Mouse (Mus musculus) liver, embryonic 12.5 days (tissue): ENCODE data around the gene Gosr2. TPM values are rescaled to one million over a fixed set of nuclear protein-coding genes. Genes with fewer than 3 reads are reported as not detected.

Experiments
- ATAC-seq: fragments of 200-750 bp; cut with Nextera tagmentation; 2 replicates; pipeline ENCODE4 v1.8.0; 2017; ENCODE audit warnings: moderate number of reproducible peaks, mild to moderate bottlenecking, moderate library complexity
- H3K27ac ChIP-seq: fragments of 300-500 bp; sonication (generic); 2 replicates; pipeline ENCODE4 v1.5.1; 2016; ENCODE audit warnings: mild to moderate bottlenecking
- H3K27me3 ChIP-seq: fragments of 300-500 bp; sonication (generic); replicated peaks from 2 replicates; pipeline ENCODE4 v1.6.1; 2016; ENCODE audit warnings: mild to moderate bottlenecking, moderate library complexity
- H3K36me3 ChIP-seq: fragments of 300-500 bp; sonication (generic); 2 replicates; pipeline ENCODE4 v1.6.1; 2016; ENCODE audit warnings: mild to moderate bottlenecking, moderate library complexity
- H3K4me1 ChIP-seq: fragments of 300-500 bp; sonication (generic); 2 replicates; pipeline ENCODE4 v1.6.1; 2016
- H3K4me2 ChIP-seq: fragments of 300-500 bp; sonication (generic); 2 replicates; pipeline ENCODE4 v1.6.1; 2016; ENCODE audit warnings: mild to moderate bottlenecking, moderate library complexity
- H3K4me3 ChIP-seq: fragments of 300-500 bp; sonication (generic); 2 replicates; pipeline ENCODE4 v1.5.1; 2016; ENCODE audit warnings: mild to moderate bottlenecking, moderate library complexity
- H3K9ac ChIP-seq: fragments of 300-500 bp; sonication (generic); 2 replicates; pipeline ENCODE4 v1.6.1; 2016; ENCODE audit warnings: mild to moderate bottlenecking, moderate library complexity
- H3K9me3 ChIP-seq: fragments of 300-500 bp; sonication (generic); replicated peaks from 2 replicates; pipeline ENCODE4 v1.6.1; 2016; ENCODE audit warnings: mild to moderate bottlenecking, moderate library complexity
- WGBS: fragments of 180-500 bp; shearing (Covaris S2); methylation state at CpG from one replicate; pipeline ENCODE4 v1.1.7; 2016; ENCODE audit not compliant: insufficient replicate concordance; 5-methylcytosine and 5-hydroxymethylcytosine counted together
- polyA plus RNA-seq: library from polyadenylated mRNA; unstranded; fragments of >200 nt; fragmentation: Nextera tagmentation; extraction: Ambion mirVana; gene quantifications from 2 replicates; pipeline ENCODE4 v1.2.1, GENCODE M21; 2016

Gene Gosr2
- 54.4 and 55.2 TPM in 2 replicates for polyA plus RNA-seq

DNA sequence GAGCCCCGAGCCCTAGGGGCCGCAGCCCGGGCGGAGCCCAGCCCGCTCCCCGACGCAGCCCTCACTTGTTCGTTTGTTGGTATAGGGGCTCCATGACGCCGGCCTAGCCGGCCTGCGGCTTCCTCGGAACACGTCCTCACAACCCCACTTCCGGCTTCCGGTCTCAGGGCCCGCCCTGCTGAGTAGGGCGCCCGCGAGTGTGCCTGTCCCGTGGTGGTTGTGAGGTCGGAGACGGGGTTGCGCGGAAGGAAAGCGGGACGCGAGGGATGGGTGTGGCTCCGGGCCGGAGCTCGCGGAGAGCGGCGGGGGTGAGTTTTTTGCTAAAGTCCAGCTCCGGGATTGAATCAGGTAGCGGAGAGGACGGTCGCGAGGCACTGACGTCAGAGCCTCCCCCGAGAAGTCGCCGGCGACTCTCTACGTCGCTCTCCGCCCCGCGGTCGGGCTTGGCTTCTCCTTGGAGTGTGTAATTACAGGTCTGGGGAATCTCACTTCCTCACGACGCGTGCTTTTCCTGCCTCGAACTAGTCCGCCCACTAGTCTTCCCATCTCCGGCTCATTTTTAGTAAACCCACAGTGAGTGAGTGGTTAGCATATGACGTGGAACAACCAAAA is at the start of gene Gosr2:
Gosr2 (minus strand) TSS at position 334 of the 612 bp plus-strand sequence.
- Histone ChIP-seq H3K4me3 (peak within 1 kb of the TSS; percentile 88), H3K4me1 (peaks cover 18% of the 10 kb centered on the region), H3K9me3 (no peaks in the 10 kb centered on the region), H3K36me3 (peaks cover 11% of the 10 kb centered on the region; the same call in 1 of the 2 replicates), H3K27ac (peak within 1 kb of the TSS; percentile 88), H3K27me3 (no peaks in the 10 kb centered on the region), H3K9ac (peak within 1 kb of the TSS; percentile 90), H3K4me2 (peak within 1 kb of the TSS; percentile 74)
- WGBS: 2% methylated on average over 57 of the region's 57 CpGs
- peak; percentile 96 for ATAC-seq

DNA sequence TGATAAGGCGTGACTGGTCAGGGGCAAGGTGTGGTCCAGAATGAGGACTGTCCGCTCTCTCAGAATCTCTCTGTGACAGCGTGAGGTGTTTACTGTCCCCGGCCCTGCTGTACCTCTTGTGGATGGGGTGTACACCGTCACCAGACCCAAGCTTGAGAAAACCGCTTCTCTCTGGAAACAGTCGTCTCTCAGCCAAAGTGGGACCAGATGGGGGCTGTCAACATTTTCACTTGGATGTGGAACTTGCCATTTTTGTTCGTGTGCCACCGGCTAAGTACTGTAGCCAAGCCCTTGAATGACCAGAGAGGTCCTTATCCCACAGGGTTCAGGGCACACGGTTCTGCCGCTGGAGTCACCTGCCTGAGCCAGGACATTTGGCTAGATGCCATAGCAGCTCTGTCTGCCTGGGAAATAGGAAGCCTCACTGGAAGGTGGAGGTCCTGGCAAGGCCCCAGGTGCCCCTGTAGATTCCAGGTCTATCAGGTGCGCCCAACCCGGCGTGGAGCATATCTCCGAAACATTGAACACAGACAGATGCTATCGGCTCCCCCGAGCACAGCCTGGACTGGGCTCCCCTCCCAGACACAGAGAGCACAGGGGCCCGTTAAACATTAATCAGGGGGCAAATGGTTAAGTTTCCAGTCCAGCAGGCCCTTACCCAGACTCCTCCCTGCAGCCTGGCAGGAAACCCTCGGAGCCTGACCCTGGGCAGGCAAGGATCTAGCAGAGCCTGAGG is 37.5 kb upstream of the Gosr2 start:
- H3K4me2 ChIP-seq: peak overlapping the region; percentile 26; the same call in 1 of the 2 replicates

DNA sequence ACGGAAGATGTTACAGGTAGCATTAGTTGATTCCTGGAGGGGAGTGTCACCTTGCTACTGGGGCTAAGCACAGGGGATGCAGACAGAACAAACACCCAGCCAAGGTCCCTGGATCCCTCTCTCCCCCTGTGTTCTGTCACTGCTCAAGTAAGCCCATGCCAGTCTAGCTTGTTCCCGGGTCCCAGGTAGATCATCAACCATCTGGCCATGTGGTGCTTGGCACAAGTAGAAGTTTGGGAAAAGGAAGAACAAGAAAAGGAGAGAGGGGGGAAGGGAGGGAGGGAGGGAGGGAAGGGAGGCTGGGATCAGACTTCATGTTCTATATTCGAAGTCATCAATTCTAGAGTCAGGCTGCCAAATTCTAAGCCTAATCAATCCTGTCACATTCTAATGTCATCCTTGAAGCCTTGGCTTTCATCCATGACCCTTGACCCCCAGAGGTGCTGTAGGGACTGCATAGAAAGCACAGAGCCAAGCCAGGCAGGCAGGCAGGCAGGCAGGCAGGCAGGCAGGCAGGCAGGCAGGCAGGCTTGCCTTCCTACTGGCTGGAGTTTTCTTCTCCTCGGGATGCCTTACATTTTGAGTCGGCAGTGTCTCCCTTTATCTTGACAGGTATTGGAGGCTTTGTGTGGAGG is 36.8 kb upstream of the Gosr2 start:
- ATAC-seq: no peak
- H3K27me3 ChIP-seq: peaks cover 20% of the 10 kb centered on the region
- no peak overlapping the region for H3K4me3 ChIP-seq
- H3K4me1 ChIP-seq: no peaks in the 10 kb centered on the region; the same call in 1 of the 2 replicates
- no peak overlapping the region for H3K9ac ChIP-seq
- no peak overlapping the region for H3K4me2 ChIP-seq
- H3K27ac ChIP-seq: no peak overlapping the region
- H3K9me3 ChIP-seq: no peaks in the 10 kb centered on the region
- no peaks in the 10 kb centered on the region for H3K36me3 ChIP-seq
- 46% methylated on average over 5 of the region's 5 CpGs for WGBS

More for the DNA sequence above, 37.5 kb upstream of the Gosr2 start:
- Histone ChIP-seq H3K9ac (no peak overlapping the region), H3K4me1 (no peaks in the 10 kb centered on the region; the same call in 1 of the 2 replicates), H3K9me3 (no peaks in the 10 kb centered on the region), H3K36me3 (no peaks in the 10 kb centered on the region), H3K27me3 (peaks cover 16% of the 10 kb centered on the region), H3K27ac (no peak overlapping the region), H3K4me3 (no peak overlapping the region)
- peak; percentile 42 for ATAC-seq
- 66% methylated on average over 19 of the region's 19 CpGs for WGBS

DNA sequence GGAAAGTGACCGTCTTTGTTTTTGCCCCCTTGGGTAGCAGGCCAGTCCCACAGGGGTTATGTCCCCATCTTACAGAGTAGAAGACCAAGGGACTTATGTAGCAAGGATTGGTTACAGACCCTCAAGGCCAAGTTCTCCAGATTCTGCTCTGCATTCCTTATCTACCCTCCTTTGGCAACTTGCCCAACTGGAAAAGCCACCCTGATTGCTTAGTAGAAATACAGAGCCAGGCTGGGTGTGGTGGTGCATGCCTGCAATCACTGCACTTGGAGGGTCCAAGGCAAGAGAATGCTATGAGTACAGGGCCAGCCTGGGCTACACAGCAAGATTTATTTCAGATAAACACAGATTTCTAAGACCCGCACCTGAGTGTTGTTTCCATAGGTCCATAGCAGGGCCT is 36.3 kb upstream of the Gosr2 start:
- no peaks in the 10 kb centered on the region for H3K36me3 ChIP-seq
- no peak for ATAC-seq
- H3K9me3 ChIP-seq: no peaks in the 10 kb centered on the region
- no peak overlapping the region for H3K27ac ChIP-seq
- H3K9ac ChIP-seq: no peak overlapping the region
- H3K4me2 ChIP-seq: no peak overlapping the region
- no peak overlapping the region for H3K4me3 ChIP-seq
- 68% methylated on average over 2 of the region's 2 CpGs for WGBS
- no peaks in the 10 kb centered on the region; the same call in 1 of the 2 replicates for H3K4me1 ChIP-seq
- H3K27me3 ChIP-seq: peaks cover 26% of the 10 kb centered on the region

DNA sequence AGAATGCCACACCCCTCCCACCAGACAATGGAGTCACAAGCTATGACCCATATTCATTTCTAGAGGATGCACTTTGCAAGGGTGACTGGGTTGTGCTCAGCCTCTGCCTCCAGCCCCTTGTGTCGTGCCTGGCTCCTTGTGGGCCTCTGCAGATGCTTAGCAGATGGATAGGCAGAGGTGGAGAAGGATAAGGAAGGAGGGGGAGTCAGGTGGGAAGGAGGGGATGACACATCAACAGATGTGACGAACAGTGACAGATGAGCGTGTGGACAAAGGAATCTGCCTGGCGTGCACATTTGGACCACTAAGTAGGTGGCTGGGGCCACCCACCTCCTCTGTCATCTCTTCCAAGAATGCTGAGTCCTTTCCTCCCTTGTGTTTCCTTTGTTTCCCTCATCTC is 35.4 kb upstream of the Gosr2 start:
- no peaks in the 10 kb centered on the region; the same call in 1 of the 2 replicates for H3K4me1 ChIP-seq
- H3K27me3 ChIP-seq: peaks cover 27% of the 10 kb centered on the region
- H3K4me3 ChIP-seq: no peak overlapping the region
- ATAC-seq: no peak
- no peaks in the 10 kb centered on the region for H3K36me3 ChIP-seq
- no peaks in the 10 kb centered on the region for H3K9me3 ChIP-seq
- no peak overlapping the region for H3K27ac ChIP-seq
- 54% methylated on average over 4 of the region's 4 CpGs for WGBS
- no peak overlapping the region for H3K9ac ChIP-seq
- no peak overlapping the region for H3K4me2 ChIP-seq

DNA sequence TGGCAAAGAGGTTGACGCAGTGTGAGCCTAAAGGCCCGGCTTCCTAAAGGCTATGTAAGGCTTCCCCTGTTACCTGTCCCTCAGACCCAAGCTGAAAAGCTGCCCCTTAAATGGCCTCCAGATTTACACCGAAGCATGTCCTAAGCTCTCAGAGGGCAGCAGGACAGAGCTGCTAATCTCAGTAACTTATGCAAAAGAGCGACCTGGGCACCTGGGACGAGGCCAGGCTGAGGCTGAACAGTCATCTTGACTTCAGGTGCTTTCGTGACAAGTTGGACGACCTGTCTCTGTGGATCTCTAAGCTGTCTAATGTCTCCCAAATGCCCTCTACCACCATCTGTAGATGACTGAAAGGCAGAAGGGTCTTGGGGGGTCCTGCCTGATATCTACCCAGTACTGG is 34.6 kb upstream of the Gosr2 start:
- Histone ChIP-seq H3K4me1 (no peaks in the 10 kb centered on the region; the same call in 1 of the 2 replicates), H3K27ac (no peak overlapping the region), H3K9ac (no peak overlapping the region), H3K9me3 (no peaks in the 10 kb centered on the region), H3K27me3 (peaks cover 27% of the 10 kb centered on the region), H3K4me3 (no peak overlapping the region), H3K36me3 (no peaks in the 10 kb centered on the region), H3K4me2 (no peak overlapping the region)
- 68% methylated on average over 7 of the region's 7 CpGs for WGBS
- no peak for ATAC-seq

DNA sequence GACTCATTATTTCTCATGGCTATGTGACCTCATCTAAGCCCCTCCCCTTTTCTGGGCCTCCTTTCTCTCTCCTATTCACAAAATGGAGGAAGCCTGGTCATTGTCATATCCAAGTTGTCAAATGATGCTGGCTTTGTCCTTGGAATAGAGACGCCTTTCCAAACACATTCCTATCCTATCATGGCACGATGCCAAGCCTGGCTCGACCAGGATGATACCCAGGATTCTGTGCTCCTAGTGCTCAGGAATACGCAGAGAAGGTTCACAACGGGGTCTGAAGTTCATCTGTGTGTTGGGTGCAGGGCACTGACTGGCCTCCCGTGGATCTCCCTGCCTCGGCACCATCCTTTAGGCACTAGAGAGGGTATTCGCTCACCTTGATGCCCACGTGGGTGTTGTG is 33.9 kb upstream of the Gosr2 start:
- Histone ChIP-seq H3K27me3 (peaks cover 27% of the 10 kb centered on the region), H3K27ac (no peak overlapping the region)
- WGBS: 59% methylated on average over 9 of the region's 9 CpGs

DNA sequence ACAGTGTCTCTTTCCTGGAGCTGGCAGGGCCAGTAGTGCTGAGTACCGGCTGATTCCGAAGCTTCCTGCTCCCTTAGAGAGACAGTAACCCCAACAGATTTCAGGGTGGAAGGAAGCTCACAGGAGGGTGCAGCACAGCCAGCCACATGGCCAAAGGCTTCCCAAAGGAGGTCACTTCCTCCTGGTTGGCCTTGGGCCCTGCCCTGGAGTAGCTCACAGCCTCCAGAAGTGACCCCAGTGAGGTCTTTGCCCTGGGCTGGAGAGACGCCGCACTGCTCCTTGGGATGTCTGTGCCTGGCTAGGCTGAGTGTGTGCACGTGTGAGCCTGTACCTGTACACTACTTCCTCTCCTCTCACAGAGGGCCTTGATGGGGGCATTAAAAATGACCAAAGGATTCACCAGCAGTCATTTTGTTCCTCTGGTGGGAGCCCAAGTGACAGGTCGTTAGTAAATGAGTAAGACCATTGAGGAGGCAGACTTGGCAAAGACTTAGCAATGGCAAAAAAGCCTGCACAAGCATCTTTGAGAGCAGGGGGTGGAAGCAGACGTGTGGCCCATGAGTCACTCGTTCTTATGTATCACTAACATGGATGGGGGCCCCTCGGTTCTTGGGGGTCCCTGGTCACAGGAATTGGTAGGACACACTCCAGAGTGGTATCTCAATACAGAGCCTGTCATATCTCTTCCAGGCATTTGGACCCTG is 31.7 kb upstream of the Gosr2 start:
- WGBS: 55% methylated on average over 9 of the region's 9 CpGs
- no peak for ATAC-seq
- Histone ChIP-seq H3K4me1 (no peaks in the 10 kb centered on the region), H3K27me3 (peaks cover 27% of the 10 kb centered on the region), H3K9ac (no peak overlapping the region), H3K9me3 (no peaks in the 10 kb centered on the region), H3K4me3 (no peak overlapping the region), H3K4me2 (no peak overlapping the region), H3K36me3 (no peaks in the 10 kb centered on the region), H3K27ac (no peak overlapping the region)

More for the DNA sequence above, 33.9 kb upstream of the Gosr2 start:
- H3K4me2 ChIP-seq: no peak overlapping the region
- no peaks in the 10 kb centered on the region; the same call in 1 of the 2 replicates for H3K4me1 ChIP-seq
- no peak overlapping the region for H3K9ac ChIP-seq
- ATAC-seq: no peak
- no peaks in the 10 kb centered on the region for H3K9me3 ChIP-seq
- H3K36me3 ChIP-seq: no peaks in the 10 kb centered on the region
- no peak overlapping the region for H3K4me3 ChIP-seq

DNA sequence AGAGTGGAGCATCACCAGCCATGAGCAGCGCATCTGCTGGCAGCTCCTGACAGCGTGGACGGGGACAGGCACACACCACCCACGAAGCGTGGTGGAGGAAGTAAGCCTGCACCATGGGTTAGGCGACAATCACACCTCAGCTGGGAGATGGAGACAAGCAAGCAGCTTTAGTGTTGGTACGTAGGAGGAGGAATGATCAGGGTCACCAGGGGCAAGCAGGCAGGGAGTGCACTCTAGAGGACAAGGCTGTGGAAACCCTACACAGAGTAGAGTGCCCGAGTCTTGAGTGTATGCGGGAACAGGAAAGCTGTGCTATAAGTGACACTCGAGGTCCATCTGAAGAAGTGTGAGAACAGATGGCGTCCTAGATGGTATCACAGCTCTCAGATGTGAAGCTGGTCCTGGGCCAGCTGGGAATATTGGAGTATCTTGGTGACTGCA is 26.7 kb upstream of the Gosr2 start:
- Histone ChIP-seq H3K4me2 (no peak overlapping the region), H3K27ac (no peak overlapping the region), H3K9ac (no peak overlapping the region), H3K36me3 (no peaks in the 10 kb centered on the region), H3K4me1 (no peaks in the 10 kb centered on the region), H3K9me3 (no peaks in the 10 kb centered on the region), H3K4me3 (no peak overlapping the region), H3K27me3 (peaks cover 28% of the 10 kb centered on the region)
- no peak for ATAC-seq
- 57% methylated on average over 11 of the region's 11 CpGs for WGBS

DNA sequence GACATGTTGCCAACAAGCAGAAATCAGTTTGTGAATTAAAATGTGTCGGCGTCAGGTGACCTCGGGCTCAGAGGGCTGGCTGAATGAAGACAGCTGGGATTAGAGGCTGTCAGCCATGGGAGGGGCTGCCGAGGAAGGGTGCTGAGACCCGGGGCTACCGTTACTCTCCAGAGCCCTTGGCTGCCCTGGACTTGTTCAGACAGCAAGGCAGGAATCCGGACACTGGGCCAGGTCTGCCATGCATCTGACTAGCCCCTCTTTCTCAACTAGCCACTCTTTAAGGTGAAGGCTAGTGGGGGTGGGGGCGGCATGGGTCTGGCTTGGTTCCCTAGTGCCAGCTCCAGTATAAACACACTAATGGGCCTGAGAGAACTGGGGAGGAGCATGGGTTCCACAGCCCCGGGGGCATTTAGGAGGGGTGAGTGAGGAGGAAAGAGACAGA is 24.4 kb upstream of the Gosr2 start:
- Histone ChIP-seq H3K9me3 (no peaks in the 10 kb centered on the region), H3K4me3 (no peak overlapping the region), H3K27me3 (peaks cover 29% of the 10 kb centered on the region; the same call in 1 of the 2 replicates), H3K4me1 (0 out of 2 replicates have a peak, but pooled peaks cover under 1% of the 10 kb centered on the region), H3K36me3 (no peaks in the 10 kb centered on the region), H3K4me2 (0 out of 2 replicates have a peak overlapping the region, but pooled peaks have one; percentile 2), H3K27ac (no peak overlapping the region), H3K9ac (no peak overlapping the region)
- 24% methylated on average over 9 of the region's 9 CpGs for WGBS
- no peak for ATAC-seq

DNA sequence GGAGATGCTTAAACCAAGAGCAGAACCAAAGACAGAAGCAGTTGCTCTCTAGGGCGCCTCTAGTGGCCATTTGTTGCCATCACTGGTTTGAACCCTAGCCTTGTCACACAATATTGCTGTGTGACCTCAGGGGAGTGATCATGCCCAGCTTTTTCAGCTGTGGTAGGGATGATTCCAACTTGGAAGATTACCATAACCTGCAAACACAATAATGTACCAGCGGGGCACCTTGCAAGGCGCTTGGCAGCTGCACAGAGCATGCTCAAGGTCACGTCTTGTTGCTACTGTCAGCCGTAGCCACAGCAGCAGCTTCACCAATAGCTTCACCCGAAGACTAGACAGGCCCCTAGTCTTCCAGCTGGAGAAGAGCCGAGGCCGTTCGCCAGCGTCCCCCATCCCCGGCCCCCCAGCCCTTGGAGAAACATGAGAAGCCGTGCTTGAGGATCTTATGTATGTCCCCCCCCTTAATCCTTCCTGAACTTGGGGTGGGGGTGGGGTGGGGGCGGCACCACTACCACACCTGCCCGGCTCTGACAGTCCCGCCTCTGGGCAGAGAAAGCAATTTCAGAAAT is 23.9 kb upstream of the Gosr2 start:
- H3K4me1 ChIP-seq: 0 out of 2 replicates have a peak, but pooled peaks cover 2% of the 10 kb centered on the region
- no peaks in the 10 kb centered on the region for H3K36me3 ChIP-seq
- H3K27ac ChIP-seq: no peak overlapping the region
- no peak overlapping the region for H3K4me3 ChIP-seq
- no peak for ATAC-seq
- no peaks in the 10 kb centered on the region for H3K9me3 ChIP-seq
- H3K9ac ChIP-seq: no peak overlapping the region
- H3K27me3 ChIP-seq: peaks cover 30% of the 10 kb centered on the region; the same call in 1 of the 2 replicates
- 0 out of 2 replicates have a peak overlapping the region, but pooled peaks have one; percentile 2 for H3K4me2 ChIP-seq
- 33% methylated on average over 15 of the region's 15 CpGs for WGBS
